Mouse (Mus musculus): Measurements from ENCODE around the gene Ifrd2. TPM values are rescaled to one million over a fixed set of nuclear protein-coding genes. Genes with fewer than 3 reads are reported as not detected.
A peak's percentile ranks its signal among the peaks of the same experiment; 100 is the strongest.

Ifrd2 gene
- polyA plus RNA-seq, 2 experiments from 2014 or later = 30.1 to 36.2 TPM

DNA sequence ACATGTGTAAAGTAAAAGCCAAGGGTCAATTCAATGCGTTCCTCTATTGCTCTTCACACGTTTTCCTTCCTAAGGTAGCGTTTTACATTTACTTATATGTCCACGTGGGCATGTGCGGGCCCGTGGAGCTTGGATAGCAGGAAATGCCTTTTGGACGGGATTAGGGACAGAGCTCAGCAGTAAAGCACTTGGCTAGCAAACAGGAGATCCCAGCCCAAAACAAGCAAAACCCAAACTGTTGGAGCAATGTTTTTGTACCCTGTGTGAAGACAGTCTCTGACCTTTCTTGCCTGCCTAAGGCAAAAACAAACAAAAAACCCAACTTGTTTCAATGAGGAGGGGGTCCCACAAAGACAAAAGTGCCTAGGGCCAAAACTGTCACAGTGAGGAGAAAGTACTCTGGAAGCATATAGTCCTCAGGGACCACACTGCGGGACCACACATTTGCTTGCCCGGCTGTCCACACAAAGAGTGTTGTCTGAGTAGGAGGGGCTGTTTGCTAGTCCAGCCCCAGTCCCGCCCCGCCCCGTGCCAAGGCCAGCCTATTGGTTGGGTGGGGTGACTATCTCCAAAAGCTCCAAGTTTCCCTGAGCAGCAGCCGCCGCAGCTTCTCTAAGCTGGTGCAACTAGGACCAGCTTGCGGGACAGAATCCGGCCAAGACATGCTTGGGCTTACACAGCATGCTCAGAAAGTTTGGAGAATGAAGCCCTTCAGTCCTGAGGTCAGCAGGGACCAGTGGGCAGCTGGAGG, 10.9 kb upstream of the Ifrd2 start, which contains the start of gene Hyal1:
TSS of gene Hyal1 (plus strand) at position 571 of the 751 bp plus-strand sequence.
- no peak for ATAC-seq

DNA sequence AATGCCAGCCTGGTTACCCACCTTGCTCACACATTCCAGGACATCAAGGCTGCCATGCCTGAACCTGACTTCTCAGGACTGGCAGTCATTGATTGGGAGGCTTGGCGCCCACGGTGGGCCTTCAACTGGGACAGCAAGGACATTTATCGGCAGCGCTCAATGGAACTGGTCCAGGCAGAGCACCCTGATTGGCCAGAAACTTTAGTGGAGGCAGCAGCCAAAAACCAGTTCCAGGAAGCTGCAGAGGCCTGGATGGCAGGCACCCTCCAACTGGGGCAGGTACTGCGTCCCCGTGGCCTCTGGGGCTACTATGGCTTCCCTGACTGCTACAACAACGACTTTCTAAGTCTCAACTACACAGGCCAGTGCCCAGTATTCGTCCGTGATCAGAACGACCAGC, 9.6 kb upstream of the Ifrd2 start:
- ATAC-seq = no peak

DNA sequence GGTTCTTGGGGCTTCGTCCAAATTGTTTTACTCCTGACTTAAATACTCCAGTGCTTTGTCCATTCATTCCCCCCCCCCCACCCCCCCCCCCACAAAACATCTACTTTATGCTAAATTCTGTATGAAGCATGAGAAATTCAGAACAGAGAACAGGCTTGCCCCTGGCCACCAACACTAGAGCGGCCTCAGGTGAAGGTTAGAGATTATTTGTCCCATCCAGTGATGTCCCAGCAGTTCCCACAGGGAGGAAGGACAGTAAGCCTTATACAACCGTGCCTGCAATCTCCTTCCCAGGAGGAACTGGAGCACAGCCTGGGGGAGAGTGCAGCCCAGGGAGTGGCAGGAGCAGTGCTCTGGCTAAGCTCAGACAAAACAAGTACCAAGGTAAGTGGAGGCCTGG, 8.9 kb upstream of the Ifrd2 start, which contains the start of gene Naa80:
TSS of gene Naa80 (plus strand) at position 301 of the 400 bp plus-strand sequence.
- ATAC-seq = no peak

DNA sequence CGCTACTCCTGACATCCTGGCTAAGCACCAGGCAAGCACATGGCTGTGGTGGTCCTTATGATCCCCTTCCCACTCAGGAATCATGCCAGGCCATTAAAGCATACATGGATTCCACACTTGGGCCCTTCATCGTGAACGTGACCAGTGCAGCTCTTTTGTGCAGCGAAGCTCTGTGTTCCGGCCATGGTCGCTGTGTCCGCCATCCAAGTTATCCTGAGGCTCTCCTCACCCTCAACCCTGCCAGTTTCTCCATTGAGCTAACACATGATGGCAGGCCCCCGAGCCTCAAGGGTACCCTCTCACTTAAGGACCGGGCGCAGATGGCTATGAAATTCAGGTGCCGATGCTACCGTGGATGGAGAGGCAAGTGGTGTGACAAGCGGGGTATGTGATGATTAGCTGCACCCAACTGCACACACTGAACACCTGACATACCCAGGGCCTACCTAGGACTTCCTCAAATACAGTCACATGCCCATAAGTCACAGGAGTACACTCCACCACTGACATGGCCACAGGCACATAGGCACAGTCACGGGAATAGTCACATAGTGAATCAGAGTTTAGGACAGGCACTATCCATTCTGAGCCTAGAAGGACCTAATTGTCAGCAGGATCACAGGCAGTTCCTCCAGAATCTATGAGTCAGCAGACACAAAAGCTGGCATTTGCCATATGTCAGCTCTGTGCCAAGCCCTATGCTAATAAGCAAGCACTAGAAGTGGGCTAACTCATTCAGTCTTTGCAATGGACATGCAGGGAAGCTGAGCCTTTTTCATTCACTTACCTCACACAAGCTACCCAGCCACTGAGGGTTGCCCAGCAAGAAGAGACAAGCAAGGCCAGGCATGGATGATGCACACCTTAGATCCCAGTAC, 8.2 kb upstream of the Ifrd2 start:
- ATAC-seq = no peak

DNA sequence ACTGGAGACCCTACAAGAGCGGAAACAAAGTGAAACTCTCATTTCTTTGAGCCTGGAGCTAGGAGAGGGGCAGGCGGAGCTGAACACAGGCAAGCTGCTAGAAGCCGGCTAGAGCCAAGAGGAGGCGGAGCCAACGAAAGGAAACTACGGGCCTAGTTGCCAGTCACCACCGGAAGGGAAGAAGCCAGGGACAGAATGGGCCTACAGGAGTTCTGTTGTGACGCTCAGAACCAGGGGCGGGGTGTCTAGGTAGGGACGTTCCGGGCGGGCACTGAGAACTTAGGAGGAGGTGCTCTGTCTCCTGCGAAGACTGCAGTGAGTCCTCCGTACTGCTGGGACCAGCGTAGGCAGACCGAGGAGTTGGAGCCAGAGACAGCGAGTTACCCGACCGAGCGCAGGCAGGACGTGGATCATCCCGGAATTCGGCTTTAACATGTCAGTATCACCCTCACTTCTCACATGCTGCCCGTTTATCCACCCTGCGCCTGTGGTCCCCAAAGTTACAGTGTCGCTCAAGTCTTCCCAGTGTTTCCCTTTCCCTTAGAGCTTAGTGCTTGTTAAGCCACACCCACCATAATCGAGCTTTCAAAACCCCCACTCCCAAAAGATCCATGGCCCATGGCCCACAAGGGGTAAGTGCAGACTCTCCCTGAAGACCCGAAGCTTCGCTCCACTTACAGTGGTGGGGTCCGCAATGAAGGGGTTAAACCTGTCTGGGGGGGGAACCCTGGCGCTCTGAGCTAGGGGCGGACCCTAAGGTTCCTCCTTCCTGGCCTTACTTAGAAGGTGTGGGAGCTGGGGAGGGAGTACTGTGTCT, 6.7 kb upstream of the Ifrd2 start, which contains the start of gene Hyal3:
TSS of gene Hyal3 (plus strand) at position 318 of the 817 bp plus-strand sequence.
- ATAC-seq = peak; percentile 96

DNA sequence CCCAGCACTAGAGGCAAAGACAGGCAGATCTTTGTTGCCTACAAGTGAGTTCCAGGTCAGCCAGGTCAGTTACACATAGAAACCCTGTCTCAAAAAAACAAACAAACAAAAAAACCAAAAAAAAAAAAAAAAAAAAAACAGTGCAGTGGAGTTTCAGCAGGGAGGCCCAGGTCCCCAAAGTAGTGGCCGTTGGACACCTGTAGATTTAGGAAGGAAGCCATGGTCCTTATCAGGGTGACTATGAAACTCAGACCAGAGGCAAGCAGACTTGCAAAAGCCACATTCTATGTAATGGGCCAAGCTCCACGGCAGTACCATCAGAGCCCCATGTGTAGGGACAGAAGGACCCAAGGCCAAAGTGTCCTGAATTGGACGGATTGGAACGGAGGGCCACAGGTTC, 5.9 kb upstream of the Ifrd2 start:
- ATAC-seq = no peak

DNA sequence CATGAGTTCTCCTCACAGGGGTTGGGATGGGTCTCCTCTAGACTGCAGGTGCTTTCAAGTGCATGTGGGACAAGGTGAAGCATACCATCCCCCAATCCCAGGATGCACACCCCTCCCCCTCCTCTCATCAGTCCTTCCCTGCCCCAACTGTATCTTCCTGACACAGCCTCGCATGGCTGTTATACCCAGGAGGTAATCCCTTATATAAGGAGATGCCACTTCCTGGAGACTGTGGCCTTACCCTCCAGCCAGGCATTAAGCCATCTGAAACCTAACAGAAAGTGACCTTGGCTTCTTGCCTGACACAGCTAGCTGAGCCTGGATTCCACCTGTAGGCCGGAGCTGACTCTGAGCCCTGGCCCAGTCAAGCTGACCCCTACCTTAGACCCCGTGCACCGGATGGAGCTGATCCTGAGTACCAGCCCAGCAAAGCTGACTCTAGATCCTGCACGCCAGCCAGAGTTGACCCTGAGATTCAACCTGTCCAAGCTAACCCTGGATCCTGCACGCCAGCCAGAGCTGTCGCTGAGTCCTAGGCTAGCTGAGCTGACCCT, 4.9 kb upstream of the Ifrd2 start:
- no peak for ATAC-seq

DNA sequence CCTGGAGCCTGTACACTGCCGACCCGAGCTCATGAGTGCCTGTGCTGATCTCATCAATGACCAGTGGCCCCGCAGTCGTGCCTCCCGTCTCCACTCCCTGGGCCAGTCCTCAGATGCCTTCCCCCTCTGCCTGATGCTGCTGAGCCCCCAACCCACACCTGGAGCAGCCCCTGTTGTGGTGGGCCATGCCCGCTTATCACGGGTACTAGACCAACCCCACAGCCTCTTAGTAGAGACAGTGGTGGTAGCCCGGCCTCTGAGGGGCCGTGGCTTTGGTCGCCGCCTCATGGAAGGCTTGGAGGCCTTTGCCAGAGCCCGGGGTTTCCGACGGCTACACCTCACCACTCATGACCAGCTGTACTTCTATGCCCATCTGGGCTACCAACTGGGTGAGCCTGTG, 4.3 kb upstream of the Ifrd2 start:
- no peak for ATAC-seq

DNA sequence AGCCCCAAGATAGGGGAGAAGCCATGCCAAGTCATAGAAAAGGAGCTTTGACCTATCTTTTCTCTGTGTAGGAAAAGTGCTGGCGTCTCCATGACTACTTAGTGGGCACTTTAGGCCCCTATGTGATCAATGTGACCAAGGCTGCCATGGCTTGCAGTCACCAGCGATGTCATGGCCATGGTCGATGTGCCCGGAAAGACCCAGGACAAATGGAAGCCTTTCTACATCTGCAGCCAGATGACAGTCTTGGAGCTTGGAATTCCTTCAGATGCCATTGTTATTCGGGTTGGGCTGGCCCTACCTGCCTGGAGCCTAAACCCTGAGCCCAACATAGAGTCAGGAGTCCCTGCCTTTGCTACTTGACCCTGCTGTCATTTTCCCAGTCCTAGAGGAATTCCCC, 938 bp upstream of the Ifrd2 start:
- ATAC-seq = no peak

DNA sequence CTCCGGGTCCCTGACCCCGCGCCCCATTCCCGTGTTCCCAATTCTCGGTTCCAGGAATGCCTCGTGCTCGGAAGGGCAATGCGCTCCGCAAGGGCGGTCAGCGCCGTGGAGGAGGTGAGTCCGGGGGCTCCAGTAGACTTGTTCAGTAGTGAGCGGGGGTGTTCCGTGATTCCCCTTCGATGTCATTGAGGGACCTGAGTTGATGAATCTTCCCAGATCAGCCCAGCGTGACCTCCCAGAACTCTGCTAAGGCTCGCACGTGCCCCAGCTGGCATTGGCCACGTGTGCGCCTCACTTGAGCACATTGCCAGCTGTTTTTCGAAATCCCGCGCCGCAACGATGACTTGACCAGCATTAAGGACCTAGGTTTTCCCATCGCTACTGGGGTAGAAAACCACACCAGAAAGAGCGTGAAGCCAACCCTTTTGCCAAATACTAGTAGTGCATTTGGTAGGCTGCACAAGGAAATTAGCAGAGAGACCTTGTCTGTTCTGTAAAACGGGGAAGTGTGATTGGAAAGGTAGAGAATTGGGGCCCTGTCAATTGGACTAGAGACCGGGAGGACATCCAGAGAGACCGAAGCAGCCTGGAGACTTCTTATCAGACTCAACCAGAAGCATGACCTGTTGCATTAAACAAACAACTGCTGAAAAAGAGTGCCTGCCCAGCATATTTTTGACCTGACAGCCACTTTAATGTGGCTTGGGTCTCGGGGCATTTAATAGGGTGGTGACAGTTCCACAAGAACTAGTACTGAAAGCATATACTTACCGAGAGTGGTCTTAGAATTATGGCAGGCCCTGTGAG, 594 bp downstream of the Ifrd2 start:
- peak; percentile 5 for ATAC-seq

DNA sequence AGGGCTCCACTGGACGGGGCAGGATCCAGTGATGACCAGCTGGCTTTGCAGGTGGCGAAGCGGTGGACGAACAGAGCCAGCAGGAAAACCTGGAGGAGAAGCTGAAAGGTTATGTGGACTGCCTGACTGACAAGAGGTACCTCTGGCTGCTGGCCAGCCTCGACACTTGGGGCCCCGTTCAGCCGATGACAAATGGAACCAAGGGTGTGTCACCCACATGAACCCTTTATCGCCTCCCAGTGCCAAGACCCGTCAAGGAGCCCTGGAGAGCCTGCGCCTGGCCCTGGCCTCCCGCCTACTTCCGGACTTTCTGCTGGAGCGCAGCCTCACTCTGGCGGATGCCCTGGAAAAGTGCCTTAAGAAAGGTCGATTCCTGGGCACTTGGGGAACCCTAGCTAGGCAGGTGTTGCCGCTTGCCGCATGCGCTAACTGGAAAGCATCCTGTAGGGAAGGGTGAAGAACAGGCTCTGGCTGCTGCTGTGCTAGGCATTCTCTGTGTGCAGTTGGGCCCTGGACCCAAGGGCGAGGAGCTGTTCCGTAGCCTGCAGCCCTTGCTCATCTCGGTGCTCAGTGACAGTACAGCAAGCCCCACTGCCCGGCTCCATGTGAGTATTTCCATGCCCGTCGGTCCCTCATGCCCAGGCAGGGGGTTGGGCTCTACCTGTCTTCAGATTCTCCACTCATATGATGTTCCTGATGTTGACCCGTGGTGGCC, 2.8 kb downstream of the Ifrd2 start:
- ATAC-seq = no peak

DNA sequence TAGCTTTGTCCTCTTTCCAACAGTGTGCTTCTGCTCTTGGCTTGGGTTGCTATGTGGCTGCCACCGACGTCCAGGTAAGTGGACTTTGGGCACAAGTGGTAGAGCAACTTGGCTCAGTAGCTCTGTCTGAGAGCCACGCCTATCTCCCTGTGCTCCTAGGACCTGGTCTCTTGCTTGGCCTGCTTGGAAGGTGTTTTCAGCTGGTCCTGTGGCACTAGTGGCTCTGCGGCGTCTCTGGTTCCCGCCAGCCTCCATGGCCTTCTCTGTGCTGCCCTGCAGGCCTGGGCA, 3.3 kb downstream of the Ifrd2 start:
- no peak for ATAC-seq

DNA sequence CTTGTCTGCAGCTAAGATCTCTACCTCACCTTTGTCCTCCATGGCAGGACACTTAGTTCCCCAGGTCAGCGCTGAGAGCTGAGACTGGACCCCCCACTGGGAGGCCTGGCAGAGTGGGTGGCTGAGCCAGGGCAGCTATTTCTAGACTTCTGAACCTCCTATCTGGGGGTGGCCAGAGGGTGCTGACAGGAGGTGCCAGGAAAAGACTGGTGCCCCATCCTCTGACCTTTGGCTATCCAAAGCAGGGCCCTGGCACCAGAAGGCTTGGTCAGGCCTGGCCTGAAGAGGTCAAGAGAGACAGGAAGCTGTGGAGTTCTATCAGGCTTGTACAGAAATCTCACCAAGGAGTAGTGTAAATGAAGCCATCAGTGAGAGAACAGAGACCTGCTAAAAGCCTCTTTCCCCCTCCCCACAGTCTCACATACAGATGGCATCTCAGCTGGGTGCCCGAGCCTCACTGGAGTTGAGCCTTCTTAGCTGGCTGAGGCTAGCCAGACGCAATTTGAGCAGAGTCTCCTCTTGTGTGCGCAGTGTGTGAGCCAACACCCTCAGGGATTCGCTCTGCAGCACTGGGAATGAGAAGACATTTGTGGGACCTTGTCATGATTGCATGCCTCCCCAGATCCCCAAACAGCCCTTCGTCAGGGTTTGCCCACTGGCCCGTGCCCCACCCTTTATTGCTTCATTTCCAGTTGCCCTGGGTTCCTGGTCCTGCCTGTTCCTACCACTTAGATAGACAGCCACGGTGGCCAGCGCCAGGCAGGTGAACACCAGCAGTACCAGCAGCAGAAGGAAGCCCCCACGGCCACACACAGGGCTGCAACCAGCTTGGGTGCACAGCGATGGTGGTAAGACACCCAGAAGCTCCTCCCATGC, 5.9 kb downstream of the Ifrd2 start:
- no peak for ATAC-seq

DNA sequence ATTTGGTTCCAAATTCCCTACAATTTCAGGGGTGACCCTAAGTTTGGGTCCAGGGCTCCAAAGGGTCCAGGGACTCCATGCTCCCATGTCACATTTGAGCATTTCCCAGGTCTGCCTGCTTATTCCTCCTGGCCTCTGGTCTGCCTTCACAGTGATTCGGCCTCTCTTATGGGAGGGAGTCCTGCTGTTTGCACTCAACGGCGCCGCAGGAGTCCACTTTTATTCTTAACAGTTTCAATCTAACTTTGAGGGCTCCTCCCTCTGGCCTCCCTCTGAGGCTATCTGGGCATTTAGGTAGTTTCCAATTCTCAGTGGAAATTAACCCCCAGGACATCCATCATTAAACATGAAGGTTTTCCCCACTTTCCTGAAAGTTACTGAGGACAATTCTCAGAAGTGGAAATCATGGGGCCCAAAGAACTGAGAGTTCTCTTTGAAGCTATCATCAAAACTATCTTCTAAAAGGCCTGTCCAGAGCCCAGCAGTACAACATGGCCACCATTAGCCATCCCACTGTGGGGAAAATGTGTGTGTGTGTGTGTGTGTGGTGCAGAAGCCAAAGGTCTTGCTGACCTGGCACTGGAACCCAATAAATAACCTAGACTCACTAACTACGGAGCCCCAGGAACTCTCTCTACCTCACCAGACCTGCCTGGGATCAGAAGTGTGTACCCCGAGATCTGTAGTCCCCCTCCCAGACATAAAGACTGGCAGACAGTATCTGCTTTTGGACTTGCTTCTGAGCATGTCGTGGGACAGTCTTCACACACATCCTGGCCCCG, 7.0 kb downstream of the Ifrd2 start:
- ATAC-seq = no peak

DNA sequence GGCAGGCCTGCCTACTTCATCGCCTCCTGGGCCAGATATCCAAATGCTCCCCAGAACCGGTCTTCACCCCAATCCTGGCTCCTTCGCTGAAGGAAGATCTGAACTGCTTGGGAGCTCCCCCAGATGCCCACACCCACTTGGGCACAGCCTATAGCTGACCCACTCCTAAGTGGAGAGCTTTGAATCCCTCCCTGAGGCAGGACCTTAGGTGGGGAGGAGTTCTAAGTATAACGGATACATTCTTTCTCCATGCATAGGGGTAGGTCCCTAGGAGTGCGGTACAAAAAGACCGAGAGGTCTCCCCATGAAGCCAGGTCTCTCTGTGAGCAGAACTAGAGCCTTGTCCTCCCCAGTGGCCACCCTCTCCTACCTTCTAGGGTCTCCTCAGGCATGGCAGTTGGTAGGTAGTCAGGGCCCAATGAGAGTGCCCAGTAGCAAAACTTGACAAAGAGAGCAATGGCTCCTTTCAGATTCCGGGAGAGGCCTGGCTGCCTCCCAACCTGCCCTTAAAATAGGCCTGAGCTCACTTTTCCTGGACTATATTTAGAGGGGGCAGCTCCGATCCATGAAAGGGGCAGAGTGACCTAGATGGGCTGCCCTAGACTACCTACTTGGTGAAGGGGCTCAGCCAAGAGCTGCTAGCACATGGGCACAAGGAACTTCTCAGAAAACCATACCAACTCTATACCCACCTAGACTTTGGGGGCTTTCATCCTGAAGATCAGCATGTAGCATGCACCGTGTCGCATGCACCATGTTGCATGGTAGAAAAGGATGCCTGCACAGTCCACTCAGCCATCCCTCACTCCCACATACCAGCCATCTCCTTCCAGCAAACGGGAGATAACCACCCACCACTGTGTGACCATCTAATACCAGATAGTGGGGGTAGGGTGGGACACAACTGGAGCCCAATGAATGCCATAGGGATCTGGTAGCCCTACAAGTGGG, 9.5 kb downstream of the Ifrd2 start:
- ATAC-seq = no peak

DNA sequence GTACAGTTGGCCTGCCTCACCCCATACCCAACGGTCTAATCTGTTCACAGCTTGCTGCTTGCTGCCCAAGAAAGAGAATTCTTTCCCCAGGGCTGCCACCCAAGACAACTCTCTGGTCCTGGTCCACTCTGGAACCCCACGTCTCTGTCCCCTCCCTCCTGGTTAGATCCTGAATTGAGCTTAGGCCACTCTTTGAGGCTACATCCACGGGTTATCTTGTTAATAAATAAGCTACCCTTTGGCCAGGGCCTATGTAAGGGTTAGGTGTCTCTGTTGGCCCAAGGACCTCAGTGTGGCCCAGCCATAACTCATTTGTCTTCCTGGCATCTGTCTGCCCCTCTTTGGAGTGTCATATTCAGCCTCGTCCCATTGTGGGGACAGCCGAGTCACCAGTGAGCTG, 10.9 kb downstream of the Ifrd2 start:
- no peak for ATAC-seq

DNA sequence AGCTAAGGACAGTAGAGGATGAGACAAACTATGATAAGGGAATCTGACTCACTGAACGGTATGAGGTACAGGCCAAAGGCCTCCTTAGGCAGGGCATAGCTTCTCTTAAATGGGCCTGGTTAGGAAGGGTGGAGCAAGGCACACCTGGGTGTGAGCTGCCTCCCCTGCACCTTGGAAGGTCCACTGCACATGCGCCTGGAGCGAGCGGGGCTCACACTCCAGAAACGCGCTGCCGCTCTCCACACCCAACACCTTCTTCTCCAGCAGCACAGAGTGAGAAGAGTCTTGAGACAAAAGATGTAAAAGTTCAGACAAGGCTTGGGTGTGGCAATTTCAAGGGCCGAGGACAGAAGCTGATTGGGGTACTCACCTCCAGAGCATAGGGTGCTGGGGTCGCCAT, 12.0 kb downstream of the Ifrd2 start:
- no peak for ATAC-seq

DNA sequence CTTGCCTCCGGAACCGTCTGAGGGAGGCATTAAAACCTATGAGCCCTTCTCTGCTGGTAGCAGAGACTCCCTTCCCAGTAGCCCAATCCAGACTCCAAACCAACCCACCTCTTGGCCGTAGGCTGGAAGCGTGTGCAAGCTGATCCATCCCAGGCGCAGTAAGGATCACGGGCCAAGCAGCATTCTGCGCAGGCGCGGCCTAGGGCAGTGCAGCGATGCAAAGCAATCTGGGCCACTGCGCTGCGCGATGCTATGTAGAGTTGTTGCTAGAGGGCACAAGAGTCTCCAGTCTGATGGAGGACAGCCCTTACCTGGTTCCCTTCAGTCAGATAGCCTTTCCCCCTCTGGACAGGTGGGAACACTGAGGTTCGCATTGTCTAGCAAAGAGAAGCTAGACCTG, 12.4 kb downstream of the Ifrd2 start:
- no peak for ATAC-seq
